Mouse (Mus musculus) frontal cortex, postnatal 36 days (tissue): ENCODE results near the gene Angptl1.

Experiments used
- DNase-seq, 2 experiments: peaks; one replicate each; pipeline ENCODE4 v3.0.0; 2022; ENCODE audit warnings: low spot score in 2 of 2

Gene Angptl1

DNA sequence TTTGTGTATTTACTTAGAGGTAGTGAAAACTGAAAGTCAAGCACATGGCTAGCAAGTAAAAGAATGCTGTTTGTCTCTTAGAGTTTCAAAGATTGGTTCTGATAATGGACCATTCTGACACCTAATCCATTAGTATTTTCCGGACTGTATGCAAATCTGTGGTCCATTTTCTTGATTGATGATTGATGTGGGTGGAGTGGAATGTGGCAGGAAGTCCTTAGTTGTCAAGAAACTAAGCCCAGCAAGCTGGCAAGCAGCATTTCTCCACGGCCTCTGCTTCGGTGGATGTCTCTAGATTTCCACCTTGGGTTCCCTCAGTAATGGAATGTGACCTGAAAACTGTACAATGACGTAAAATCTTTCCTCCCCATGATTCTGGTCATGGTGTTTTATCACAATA, 32.3 kb downstream of the Angptl1 start:
- DNase-seq, result no peak

GRCm38 (mm10) chr1:156884782-156885181, 46.4 kb downstream of the Angptl1 start:
- no peak for DNase-seq

DNA sequence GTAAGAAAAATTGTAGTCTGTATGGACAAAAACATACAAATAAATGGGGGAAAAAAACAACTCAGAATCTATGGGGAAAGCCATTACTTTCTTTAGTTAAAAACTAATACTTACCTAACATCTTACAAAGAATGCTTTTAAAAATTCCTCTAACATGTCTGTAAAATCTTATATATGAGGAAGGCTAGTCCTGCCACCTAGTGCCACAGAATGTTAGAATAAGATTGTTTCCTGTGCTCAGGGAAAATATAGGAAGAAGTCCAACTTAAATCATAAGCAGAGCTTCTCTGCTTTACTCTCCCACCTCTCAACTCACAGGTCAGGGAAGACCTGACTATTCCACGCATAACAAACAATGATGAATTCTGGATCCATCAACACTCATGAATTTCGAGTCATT, 47.5 kb downstream of the Angptl1 start:
- no peak for DNase-seq

- DNase-seq, result no peak
Measured at GRCm38 (mm10) chr1:156888830-156889229, 50.5 kb downstream of the Angptl1 start.

DNA sequence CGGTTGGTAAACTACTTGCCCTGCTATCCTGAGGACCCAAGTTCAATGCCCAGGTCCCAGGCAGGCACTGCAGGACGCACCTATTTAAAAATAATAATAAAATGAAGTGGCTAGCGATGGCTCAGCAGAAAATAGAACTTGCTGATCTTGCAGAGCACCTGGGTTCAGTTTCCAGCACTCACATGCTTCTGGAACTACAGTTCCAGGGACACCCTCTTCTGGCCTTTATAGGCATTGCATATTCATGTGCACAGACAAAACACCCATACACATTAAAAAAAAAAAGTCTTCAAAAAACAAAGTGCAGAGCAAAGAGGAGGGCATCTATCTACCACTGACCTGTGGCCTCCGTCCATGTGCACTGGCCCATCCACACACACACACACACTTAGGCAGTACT, 53.2 kb downstream of the Angptl1 start:
- no peak for DNase-seq

GRCm38 (mm10) chr1:156901689-156902088, 63.3 kb downstream of the Angptl1 start:
- no peak for DNase-seq

- DNase-seq, result no peak
Measured at GRCm38 (mm10) chr1:156903899-156904298, 65.5 kb downstream of the Angptl1 start.

DNA sequence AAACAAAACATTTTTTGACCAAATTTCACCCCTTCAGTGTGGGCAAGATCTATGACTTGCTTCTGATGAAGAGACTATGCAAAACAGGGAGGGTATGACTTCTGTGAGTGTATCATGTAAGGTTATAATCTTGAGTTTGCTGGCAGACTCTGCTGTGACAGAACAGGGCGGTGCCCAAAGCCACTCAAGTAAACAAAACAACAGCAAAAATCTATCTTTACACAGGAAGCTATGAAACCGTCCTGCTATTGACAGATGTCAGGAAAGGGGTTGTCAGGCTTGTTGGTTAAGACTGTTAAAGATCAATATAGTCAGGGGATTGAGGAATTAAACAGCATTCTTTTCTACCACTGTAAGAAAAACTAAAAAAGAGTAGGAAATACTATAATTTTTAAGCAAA, 67.3 kb downstream of the Angptl1 start:
- no peak for DNase-seq

DNA sequence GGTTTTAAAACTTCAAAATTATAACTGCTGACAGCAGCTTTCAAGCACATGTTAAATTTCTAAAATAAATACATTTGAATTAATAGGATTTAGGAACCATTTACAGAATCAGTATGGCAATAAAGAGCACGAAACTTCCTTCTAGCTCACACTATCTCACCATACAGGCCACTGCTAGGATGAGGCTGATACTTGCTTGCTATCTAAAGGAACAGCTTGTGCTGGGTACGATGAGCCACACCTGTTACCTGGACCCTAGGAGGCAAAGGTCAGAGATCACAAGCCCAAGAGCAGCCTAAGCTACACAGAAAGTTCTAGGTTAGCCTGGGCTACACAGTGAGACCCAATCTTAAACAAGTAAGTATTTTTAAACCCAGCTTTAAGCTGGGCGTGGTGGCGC, 70.9 kb downstream of the Angptl1 start:
- no peak for DNase-seq

DNA sequence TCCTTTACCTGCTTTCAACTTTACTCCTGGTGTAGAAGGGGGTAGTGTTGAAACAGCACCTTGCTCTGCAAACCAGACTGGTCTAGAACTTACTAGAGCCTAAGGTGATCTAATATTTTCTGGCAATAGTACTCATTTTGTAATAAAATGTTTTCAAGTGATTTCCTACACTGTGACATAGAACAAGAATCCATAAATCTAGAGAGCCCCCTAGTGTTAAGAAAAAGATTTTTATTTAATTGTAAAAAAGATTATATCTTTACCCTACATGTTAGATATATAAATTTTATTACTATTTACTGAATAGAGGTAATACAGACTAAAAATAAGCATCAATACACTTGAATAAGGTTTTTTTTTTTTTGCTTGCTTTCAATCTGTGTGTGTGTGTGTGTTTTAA, 71.5 kb downstream of the Angptl1 start:
- no peak for DNase-seq
